Mouse (Mus musculus) myocyte (in vitro differentiated cells): Measurements from ENCODE around the gene Draxin.

Source experiments
- E2F4 ChIP-seq: IDR thresholded peaks from one replicate; pipeline ENCODE4 v1.6.1; 2011; ENCODE audit warnings: mild to moderate bottlenecking, control low read depth, moderate library complexity; ENCODE audit not compliant: insufficient read depth
- MYOD1 ChIP-seq, 3 experiments: IDR thresholded peaks; one replicate each; pipeline ENCODE4 v1.6.1; 2011; ENCODE audit warnings: control low read depth in 2 of 3, low read depth in 2 of 3, mild to moderate bottlenecking in 2 of 3, moderate library complexity in 1 of 3; ENCODE audit not compliant: insufficient read length in 2 of 3, control insufficient read depth in 1 of 3
- POLR2A ChIP-seq: IDR thresholded peaks from one replicate; pipeline ENCODE4 v1.6.1; 2011; ENCODE audit warnings: low read depth, mild to moderate bottlenecking, control low read depth, moderate library complexity; ENCODE audit not compliant: insufficient read length
- SRF ChIP-seq: IDR thresholded peaks from one replicate; pipeline ENCODE4 v1.6.1; 2011; ENCODE audit warnings: low read depth; ENCODE audit not compliant: control insufficient read depth, insufficient read length

- TF ChIP-seq MYOD1 (IDR thresholded peaks at IDR 0.05; ENCODE audit: control insufficient read depth in 1 of 3, insufficient read length in 2 of 3, low read depth in 2 of 3) (no peak), POLR2A (no peak), E2F4 (no peak), SRF (no peak)
Measured at GRCm38 (mm10) chr4:148081201-148081600, 49.3 kb downstream of the Draxin start.
